Mouse (Mus musculus) ES-Bruce4 (cell line): ENCODE data around the gene Etv6.

Experiments
- CTCF ChIP-seq: IDR thresholded peaks from one replicate; pipeline ENCODE4 v1.8.1; 2011; ENCODE audit warnings: low read depth, low read length
- EP300 ChIP-seq: IDR thresholded peaks from 2 replicates; pipeline ENCODE4 v1.6.1; 2011; ENCODE audit warnings: low read depth, low read length; ENCODE audit not compliant: insufficient read depth
- POLR2A ChIP-seq: IDR thresholded peaks from one replicate; pipeline ENCODE4 v1.8.1; 2011; ENCODE audit warnings: low read length; ENCODE audit not compliant: insufficient read depth

DNA sequence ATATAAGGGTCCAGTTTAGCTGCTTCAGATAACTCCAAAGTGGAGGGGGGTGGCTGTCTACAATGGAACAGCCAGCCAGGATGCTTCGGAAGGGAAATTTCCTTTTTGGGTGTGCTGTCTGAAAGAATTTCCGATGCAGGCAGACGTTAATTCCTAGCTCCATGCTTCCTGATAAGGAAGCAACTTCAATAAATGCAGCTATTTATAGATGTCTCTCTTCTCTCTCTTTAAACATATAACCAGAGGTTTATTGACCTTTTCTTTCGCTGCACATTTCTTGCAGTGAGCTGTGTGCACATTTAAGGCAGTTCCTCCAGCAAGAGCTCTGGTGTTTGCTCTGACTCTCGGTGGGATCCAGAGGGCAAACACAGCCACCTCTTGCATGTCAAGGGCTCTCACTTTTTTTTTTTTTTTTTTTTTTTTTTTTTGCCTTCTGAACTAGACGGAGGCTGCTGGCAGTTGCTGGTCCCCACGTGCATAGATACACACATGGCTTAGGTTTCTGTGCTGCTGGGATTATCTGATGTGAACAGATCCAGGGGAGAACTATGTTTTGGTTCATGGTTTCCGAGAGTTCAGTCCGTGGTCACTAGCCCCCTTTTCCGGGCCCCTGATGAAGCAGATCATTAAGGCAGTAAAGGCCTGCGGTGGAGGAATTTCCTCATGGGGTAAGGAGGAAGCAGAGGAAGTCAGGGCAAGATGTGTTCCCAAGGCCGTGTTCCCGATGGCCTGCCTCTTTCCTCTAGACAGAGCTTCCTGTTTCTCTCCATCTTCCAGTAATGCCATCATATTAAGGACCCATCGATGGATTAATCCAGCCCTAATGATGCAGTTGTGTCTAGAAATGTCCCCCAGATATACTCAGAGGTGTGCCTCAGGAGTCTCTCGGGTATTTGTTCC is 109.0 kb downstream of the Etv6 start:
- TF ChIP-seq CTCF (no peak), POLR2A (no peak), EP300 (no peak)
